Mouse (Mus musculus): Measurements from ENCODE around the gene Trp53tg5. TPM values are rescaled to one million over a fixed set of nuclear protein-coding genes. Genes with fewer than 3 reads are reported as not detected.

Gene Trp53tg5
- polyA plus RNA-seq, 1 experiment from 2014 or later, result not detected

GRCm38 (mm10) chr2:164494126-164494525 is 20.6 kb upstream of the Trp53tg5 start:
- H3K4me1 ChIP-seq (replicated peaks), result peaks cover 11% of the 10 kb centered on the region
- no peak overlapping the region for H3K4me2 ChIP-seq
- no peak overlapping the region for H3K4me3 ChIP-seq
- no peaks in the 10 kb centered on the region for H3K9me3 ChIP-seq (replicated peaks)
- H3K9ac ChIP-seq, result no peak overlapping the region
- no peaks in the 10 kb centered on the region for H3K27me3 ChIP-seq
- no peak overlapping the region for H3K27ac ChIP-seq
- ATAC-seq (replicated peaks; ENCODE audit: insufficient number of reproducible peaks, insufficient read depth, low FRiP score, low read depth), result no peak
- peaks cover under 1% of the 10 kb centered on the region; the same call in 1 of the 2 replicates for H3K36me3 ChIP-seq
- 45% methylated on average over 2 of the region's 2 CpGs for WGBS

GRCm38 (mm10) chr2:164487812-164488211 is 14.3 kb upstream of the Trp53tg5 start:
- H3K9ac ChIP-seq, result 0 out of 2 replicates have a peak overlapping the region, but pooled peaks have one; percentile 75

DNA sequence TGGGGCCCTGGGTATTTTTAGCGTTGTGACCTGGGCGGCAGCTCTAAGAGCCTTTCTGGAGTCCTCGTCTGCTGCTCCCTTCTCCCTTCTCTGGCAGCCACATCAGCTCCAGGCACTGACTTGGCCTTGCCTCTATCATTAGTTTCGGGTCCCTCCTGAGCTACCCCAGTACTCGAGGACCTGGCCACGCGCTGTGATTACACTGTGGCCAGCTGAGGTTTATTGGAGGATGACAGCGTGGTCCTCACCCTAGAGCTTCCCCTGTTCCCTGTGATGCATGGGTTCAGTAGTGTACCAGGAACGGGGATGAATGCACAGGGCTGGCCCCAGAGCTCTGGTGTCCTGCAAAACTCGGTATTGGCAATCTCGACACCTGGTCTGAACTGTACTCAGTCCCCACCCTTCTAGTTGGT is 13.6 kb upstream of the Trp53tg5 start:
- Histone ChIP-seq H3K9me3 (replicated peaks) (no peaks in the 10 kb centered on the region), H3K4me3 (peak overlapping the region; percentile 76), H3K36me3 (no peaks in the 10 kb centered on the region), H3K4me1 (replicated peaks) (peaks cover 17% of the 10 kb centered on the region), H3K9ac (peak overlapping the region; percentile 75), H3K27me3 (0 out of 2 replicates have a peak, but pooled peaks cover 4% of the 10 kb centered on the region), H3K27ac (peak overlapping the region; percentile 51; the same call in 1 of the 2 replicates), H3K4me2 (peak overlapping the region; percentile 97)
- 8% methylated on average over 11 of the region's 11 CpGs for WGBS
- 0 out of 2 replicates have a peak, but pooled peaks have one; percentile 13 for ATAC-seq (replicated peaks; ENCODE audit: insufficient number of reproducible peaks, insufficient read depth, low FRiP score, low read depth)

More at GRCm38 (mm10) chr2:164487812-164488211, 14.3 kb upstream of the Trp53tg5 start:
- H3K4me3 ChIP-seq, result peak overlapping the region; percentile 76; the same call in 1 of the 2 replicates
- peak overlapping the region; percentile 97 for H3K4me2 ChIP-seq
- ATAC-seq (replicated peaks; ENCODE audit: insufficient number of reproducible peaks, insufficient read depth, low FRiP score, low read depth), result no peak
- no peaks in the 10 kb centered on the region for H3K36me3 ChIP-seq
- H3K4me1 ChIP-seq (replicated peaks), result peaks cover 17% of the 10 kb centered on the region
- 72% methylated on average over 9 of the region's 9 CpGs for WGBS
- no peak overlapping the region for H3K27ac ChIP-seq
- H3K27me3 ChIP-seq, result 0 out of 2 replicates have a peak, but pooled peaks cover 4% of the 10 kb centered on the region
- H3K9me3 ChIP-seq (replicated peaks), result no peaks in the 10 kb centered on the region

DNA sequence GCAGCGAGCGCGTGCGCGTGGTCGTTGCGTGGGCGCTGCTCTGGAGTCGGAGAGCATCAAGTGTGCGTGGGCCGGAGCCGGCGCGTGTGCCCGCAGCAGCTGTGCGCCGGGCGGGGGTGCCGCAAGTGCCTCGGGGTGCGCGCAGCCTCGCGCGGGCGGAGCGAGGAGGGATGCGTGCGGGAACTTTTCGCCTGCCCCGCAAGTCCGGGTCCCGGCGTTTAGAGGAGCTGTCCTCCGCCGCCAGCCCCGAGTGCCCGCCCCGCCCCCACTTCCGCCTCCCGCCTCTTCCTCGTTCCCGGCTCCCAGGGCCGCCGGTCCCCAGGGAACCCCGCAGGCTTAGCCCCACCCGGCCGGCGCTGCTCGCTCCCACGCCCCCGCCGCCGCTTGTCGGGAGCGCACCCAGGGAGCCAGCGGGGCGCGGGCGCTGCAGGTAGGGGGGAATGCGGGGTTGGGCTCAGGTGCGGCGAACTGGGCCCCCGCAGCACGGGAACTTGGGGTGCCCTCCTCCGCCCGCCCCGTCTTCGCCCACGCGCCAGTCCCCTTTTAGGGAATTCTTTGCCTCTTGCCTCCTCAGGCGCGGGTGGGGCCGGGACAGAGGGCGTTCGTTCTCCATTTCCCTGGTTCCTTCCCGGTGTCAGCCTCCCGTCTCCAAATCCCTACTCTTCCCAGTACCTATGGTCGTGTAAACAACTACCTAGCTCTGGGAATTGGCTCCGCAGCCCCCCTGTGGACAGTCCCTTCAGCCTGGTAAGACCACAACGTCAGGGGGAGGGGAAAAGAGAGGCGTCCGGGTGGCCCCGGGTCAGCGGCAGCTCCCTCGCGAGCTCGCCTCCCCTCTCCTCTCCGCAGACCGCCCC is 13.0 kb upstream of the Trp53tg5 start:
- Histone ChIP-seq H3K27me3 (0 out of 2 replicates have a peak, but pooled peaks cover 4% of the 10 kb centered on the region), H3K27ac (peak overlapping the region; percentile 51), H3K9ac (peak overlapping the region; percentile 75), H3K4me3 (peak overlapping the region; percentile 76), H3K9me3 (replicated peaks) (no peaks in the 10 kb centered on the region), H3K36me3 (no peaks in the 10 kb centered on the region), H3K4me2 (peak overlapping the region; percentile 97), H3K4me1 (replicated peaks) (peaks cover 17% of the 10 kb centered on the region)
- under 1% methylated on average over 84 of the region's 90 CpGs for WGBS
- peak; percentile 56 for ATAC-seq (replicated peaks; ENCODE audit: insufficient number of reproducible peaks, insufficient read depth, low FRiP score, low read depth)

- Histone ChIP-seq H3K36me3 (no peaks in the 10 kb centered on the region), H3K4me2 (peak within 1 kb of the TSS; percentile 97), H3K9ac (peak within 1 kb of the TSS; percentile 75), H3K4me3 (peak within 1 kb of the TSS; percentile 76), H3K27ac (peak within 1 kb of the TSS; percentile 51), H3K9me3 (replicated peaks) (no peaks in the 10 kb centered on the region), H3K27me3 (0 out of 2 replicates have a peak, but pooled peaks cover 4% of the 10 kb centered on the region), H3K4me1 (replicated peaks) (peaks cover 17% of the 10 kb centered on the region)
- ATAC-seq (replicated peaks; ENCODE audit: insufficient number of reproducible peaks, insufficient read depth, low FRiP score, low read depth), result peak; percentile 68; the same call in 1 of the 2 replicates
- 2% methylated on average over 26 of the region's 26 CpGs for WGBS
Measured at GRCm38 (mm10) chr2:164485681-164486257, 12.2 kb upstream of the Trp53tg5 start, which contains the start of gene Dbndd2. Gene Dbndd2 (plus strand): TSS chr2:164486106.

GRCm38 (mm10) chr2:164470254-164470653 is 3.3 kb downstream of the Trp53tg5 start:
- Histone ChIP-seq H3K4me3 (no peak overlapping the region), H3K36me3 (peaks cover under 1% of the 10 kb centered on the region; the same call in 1 of the 2 replicates), H3K4me1 (replicated peaks) (0 out of 2 replicates have a peak, but pooled peaks cover 3% of the 10 kb centered on the region), H3K27ac (no peak overlapping the region), H3K27me3 (no peaks in the 10 kb centered on the region), H3K9me3 (replicated peaks) (no peaks in the 10 kb centered on the region), H3K4me2 (no peak overlapping the region), H3K9ac (no peak overlapping the region)
- no peak for ATAC-seq (replicated peaks; ENCODE audit: insufficient number of reproducible peaks, insufficient read depth, low FRiP score, low read depth)
- 27% methylated on average over 10 of the region's 10 CpGs for WGBS

DNA sequence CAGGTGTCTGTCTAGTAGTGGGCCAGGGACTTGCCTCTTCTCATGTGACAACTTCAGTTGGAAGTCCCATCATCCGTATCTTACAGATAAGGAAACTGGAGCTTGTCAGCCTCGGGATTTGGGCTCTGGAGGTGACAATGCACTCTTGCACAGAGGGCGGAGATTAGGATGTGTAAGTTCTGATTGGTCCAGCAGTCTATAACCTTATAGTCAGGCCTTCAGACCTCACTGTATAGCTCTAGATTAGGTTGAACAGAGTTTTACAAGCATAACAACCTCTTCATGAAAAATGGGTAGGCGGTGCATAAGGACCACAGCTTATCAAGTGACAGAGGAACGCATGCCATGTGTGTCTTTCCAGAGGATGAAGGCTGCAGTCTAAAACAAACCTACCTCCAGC is 6.7 kb downstream of the Trp53tg5 start:
- no peak for ATAC-seq (replicated peaks; ENCODE audit: insufficient number of reproducible peaks, insufficient read depth, low FRiP score, low read depth)
- 61% methylated on average over 5 of the region's 5 CpGs for WGBS
- no peak overlapping the region for H3K27ac ChIP-seq
- H3K4me2 ChIP-seq, result no peak overlapping the region
- H3K9ac ChIP-seq, result no peak overlapping the region
- H3K27me3 ChIP-seq, result no peaks in the 10 kb centered on the region
- no peaks in the 10 kb centered on the region for H3K9me3 ChIP-seq (replicated peaks)
- peaks cover 14% of the 10 kb centered on the region; the same call in 1 of the 2 replicates for H3K36me3 ChIP-seq
- no peak overlapping the region for H3K4me3 ChIP-seq
- H3K4me1 ChIP-seq (replicated peaks), result peaks cover 6% of the 10 kb centered on the region

DNA sequence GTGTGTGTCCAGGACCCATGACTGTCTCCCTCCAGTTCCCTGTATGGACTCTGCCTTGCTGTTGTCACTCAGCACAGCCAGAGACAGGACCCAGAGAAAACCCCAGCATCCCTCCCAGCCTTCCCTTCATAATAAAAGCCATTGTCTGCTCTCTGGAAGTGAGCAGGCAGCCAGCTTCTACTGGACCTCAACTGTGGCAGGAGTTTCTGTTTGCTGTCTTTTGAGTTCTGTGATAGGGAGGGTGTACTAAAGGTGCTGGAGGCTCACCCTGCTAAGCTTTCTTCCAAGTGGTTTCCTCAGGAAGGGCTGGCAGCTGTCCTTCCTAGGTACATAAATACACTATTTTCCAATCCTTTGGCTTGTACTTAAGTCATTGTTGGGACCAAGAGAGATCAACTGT is 8.4 kb downstream of the Trp53tg5 start:
- Histone ChIP-seq H3K4me1 (replicated peaks) (peaks cover 9% of the 10 kb centered on the region), H3K27me3 (no peaks in the 10 kb centered on the region), H3K27ac (no peak overlapping the region), H3K4me3 (no peak overlapping the region), H3K9ac (no peak overlapping the region), H3K4me2 (no peak overlapping the region), H3K36me3 (peaks cover 14% of the 10 kb centered on the region; the same call in 1 of the 2 replicates), H3K9me3 (replicated peaks) (no peaks in the 10 kb centered on the region)
- ATAC-seq (replicated peaks; ENCODE audit: insufficient number of reproducible peaks, insufficient read depth, low FRiP score, low read depth), result no peak

DNA sequence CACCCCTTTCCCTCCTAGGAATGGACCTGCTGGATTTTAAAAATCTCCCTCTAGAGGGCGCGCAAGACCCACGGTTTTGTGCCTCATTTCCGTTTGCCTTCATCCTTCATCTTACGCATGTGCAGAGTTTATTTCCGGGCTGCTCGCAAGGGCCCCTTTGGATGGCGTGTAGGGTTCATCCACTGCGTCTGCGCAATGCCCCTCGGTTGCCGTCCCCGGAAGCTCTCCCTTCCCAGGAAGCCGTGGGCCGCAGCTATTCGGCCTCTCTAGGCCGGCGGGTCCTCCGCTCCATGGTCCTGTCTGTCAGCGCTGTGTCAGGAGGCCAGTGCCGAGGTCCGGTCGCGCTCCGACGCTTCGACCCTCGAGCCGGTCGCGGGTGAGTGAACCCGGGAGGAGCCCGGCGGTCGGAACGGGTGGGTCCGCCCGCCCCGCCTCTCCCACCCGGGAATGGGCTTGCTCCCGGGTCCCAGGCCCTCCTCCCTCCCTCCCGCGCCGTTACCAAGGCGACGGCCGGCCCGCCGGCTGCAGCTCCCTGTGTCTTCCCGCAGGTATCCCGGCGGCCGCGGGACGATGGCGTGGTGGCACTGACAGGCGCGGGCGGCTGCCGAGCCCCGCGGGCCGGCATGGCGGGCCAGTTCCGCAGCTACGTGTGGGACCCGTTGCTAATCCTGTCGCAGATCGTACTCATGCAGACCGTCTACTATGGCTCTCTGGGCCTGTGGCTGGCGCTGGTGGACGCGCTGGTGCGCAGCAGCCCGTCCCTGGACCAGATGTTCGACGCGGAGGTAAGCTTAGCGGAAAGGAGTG is 12.6 kb downstream of the Trp53tg5 start, which contains the start of gene Gm20458:
Gene Gm20458 (plus strand): TSS at position 223 of the 807 bp plus-strand sequence.
- under 1% methylated on average over 79 of the region's 79 CpGs for WGBS
- peak; percentile 98 for ATAC-seq (replicated peaks; ENCODE audit: insufficient number of reproducible peaks, insufficient read depth, low FRiP score, low read depth)
- Histone ChIP-seq H3K9me3 (replicated peaks) (no peaks in the 10 kb centered on the region), H3K36me3 (peaks cover 14% of the 10 kb centered on the region; the same call in 1 of the 2 replicates), H3K4me1 (replicated peaks) (peaks cover 18% of the 10 kb centered on the region), H3K9ac (peak within 1 kb of the TSS; percentile 83), H3K4me3 (peak within 1 kb of the TSS; percentile 92), H3K27me3 (no peaks in the 10 kb centered on the region), H3K27ac (peak within 1 kb of the TSS; percentile 83), H3K4me2 (peak within 1 kb of the TSS; percentile 85)

DNA sequence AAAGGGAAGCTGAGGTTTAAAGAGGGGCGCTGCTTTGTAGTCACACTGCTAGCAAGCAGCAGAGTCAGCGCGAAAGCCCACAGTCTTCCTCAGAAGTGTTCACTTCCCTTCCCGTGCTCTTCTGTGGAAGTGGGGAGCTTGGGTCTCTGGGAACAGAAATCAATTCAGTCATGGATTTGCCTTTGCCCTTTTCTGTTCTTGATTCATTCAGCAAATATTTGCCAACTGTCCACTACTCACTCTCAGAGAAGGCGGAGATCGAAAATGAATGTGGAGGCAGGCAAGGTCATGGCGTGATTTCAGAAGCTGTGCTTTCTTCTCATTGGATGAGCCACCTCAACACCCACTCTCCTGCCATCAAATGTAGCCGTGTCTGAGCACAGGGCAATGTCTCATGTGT is 15.0 kb downstream of the Trp53tg5 start:
- WGBS, result 72% methylated on average over 8 of the region's 8 CpGs
- no peak for ATAC-seq (replicated peaks; ENCODE audit: insufficient number of reproducible peaks, insufficient read depth, low FRiP score, low read depth)
- H3K9ac ChIP-seq, result no peak overlapping the region
- no peaks in the 10 kb centered on the region for H3K36me3 ChIP-seq
- peaks cover 38% of the 10 kb centered on the region for H3K4me1 ChIP-seq (replicated peaks)
- H3K27ac ChIP-seq, result no peak overlapping the region
- H3K27me3 ChIP-seq, result no peaks in the 10 kb centered on the region; the same call in 1 of the 2 replicates
- no peaks in the 10 kb centered on the region for H3K9me3 ChIP-seq (replicated peaks)
- no peak overlapping the region for H3K4me3 ChIP-seq
- H3K4me2 ChIP-seq, result no peak overlapping the region
